Mouse (Mus musculus) cerebral cortex, adult 2 months (tissue): Measurements from ENCODE around the gene Tnip1.

Experiments
- WGBS: fragments of 180-500 bp; shearing (Covaris S2); methylation state at CpG from one replicate; pipeline ENCODE4 v1.1.7; 2018; 5-methylcytosine and 5-hydroxymethylcytosine counted together

Tnip1 gene

DNA sequence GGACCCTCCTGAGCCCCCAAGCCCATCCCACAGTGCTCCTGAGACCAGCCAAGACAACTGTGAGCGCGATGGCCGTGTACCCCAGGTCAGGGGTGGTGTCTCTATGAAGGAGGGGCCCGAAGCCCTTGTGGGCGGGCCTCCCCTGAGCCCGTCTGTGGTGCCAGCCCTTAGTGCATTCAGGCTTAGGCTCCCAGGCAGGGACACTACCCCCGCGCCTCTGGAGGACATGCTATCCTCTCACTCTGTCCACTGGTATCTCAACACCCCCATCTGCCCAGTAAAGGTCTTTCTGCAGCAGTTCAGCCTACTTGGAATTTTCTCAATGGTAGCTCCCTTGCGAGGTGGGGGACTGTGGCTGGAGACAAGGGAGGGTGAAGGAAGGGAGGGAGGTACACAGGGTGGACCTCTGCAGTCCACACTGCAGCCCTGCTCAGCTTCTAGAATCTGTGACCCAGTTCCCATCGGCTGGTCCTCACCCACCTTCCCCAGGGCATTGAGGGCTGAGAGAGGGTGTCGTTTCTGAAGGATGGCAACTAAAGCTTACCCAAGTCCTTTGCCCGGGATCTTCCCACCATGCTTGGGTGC is 52.5 kb downstream of the Tnip1 start:
- 88% methylated on average over 12 of the region's 12 CpGs for WGBS

DNA sequence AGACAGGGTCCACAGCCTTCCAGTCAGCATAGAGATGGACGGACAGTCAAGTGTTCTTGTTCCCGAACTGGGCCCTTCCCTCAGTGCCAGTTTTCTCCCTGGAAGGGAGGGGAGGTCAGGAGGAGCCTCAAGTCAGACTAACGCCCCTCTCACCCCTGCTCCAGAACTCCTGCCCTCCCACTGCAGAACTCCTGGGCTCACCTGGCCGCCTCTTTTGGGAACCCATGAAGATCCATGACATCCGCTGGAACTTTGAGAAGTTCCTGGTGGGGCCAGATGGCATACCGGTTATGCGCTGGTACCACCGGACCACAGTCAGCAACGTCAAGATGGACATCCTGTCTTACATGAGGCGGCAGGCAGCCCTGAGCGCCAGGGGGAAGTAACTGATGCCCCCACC is 53.4 kb downstream of the Tnip1 start:
- WGBS = 91% methylated on average over 11 of the region's 11 CpGs

- WGBS = 97% methylated on average over 5 of the region's 5 CpGs
These were observed 55.5 kb downstream of the Tnip1 start for GRCm38 (mm10) chr11:54907259-54907658.

DNA sequence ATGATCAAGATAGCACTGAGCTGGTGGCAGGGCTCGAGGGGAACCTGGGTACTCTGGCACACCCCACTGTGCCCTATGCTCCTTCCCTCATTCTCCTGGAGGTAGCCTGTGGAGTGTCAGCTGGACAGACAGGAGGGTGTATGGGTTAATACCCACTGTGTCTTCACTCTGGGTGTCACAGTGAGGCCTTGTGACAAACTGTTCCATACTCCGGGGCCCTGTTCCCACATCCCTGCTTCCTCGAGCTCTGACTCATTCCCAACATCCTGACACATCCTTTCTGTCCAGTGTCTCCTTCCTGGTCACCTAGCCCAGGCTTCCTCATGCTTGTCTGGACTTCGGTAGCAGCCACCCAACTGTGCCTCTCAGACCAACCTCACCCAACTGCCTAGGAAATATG is 56.3 kb downstream of the Tnip1 start:
- WGBS = 63% methylated on average over 4 of the region's 4 CpGs

DNA sequence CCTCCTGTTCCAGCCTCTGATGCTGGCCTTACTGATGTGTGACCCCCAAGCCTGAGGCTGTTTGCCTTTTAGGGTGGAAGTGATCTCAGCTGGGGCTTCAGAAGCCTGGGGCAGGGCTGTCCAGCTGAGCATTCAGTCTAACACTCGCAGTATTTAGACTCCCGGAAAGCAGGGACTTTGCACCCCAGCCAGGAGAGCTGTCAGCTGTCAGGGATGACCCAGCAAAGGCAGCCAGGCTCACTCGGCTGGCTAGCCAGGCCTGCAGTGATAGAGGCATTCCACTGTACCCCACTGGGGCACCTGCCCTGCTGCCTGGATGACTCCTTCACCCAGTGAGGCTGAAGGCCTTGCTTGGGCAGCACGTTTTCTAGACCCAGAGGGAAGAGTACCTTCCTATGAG is 56.8 kb downstream of the Tnip1 start:
- 76% methylated on average over 4 of the region's 4 CpGs for WGBS

GRCm38 (mm10) chr11:54905086-54905485 is 57.6 kb downstream of the Tnip1 start:
- WGBS = 94% methylated on average over 3 of the region's 3 CpGs

DNA sequence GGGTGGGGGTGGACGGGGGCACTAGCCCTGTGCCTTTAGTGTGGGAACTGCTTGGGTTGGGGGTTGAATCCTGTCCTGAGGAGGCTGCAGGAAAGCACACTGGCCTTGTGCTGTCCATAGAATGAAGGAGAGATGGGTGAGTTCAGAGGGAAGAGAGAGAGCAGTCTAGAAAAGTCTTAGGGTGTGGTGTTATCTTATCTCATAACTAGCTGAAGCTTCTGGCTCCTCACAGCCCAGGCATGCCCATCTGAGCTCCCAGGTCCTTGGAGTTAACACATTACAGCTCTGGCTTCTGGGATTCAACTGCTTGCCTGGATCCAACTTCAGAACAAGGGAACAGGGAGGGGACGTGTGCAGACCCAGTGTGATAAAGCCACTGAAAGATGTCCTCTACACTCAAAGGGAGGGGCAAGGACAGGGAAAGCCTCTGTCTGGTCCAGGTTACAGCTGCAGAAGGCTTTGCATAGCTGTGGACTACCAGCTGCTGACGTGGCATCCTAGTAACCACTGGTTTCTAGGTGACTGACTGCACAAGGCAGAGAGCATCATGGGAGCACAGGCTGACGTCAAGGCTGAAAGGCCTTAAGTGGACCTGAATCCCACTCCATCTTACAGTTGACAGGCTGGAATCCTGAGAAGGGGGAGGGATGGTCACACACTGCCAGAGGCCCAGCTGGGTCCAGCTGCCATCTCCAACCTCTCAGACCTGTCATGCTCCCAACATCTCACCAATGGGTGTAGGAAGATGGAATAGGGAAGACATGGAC is 58.6 kb downstream of the Tnip1 start:
- 80% methylated on average over 4 of the region's 4 CpGs for WGBS

DNA sequence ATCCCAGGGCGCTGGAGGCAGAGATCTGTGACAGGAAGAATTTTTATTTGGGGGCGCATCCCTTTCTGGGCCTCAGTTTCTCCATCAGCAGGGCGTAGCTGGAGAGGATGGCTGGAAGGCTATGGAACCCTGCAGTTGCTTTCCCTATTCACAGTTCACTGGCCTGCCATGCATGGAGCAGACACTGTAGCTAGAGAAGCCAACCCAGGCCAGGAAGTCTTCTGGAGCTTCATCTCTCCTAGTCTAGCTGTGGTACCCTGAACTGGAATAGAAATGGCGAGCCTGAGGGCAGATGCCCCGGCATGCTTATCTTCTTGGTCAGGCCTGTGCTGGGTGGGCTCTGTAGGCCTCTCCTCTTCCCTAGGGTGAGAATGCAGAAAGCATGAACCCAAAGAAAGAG is 59.4 kb downstream of the Tnip1 start:
- WGBS = 82% methylated on average over 5 of the region's 5 CpGs

DNA sequence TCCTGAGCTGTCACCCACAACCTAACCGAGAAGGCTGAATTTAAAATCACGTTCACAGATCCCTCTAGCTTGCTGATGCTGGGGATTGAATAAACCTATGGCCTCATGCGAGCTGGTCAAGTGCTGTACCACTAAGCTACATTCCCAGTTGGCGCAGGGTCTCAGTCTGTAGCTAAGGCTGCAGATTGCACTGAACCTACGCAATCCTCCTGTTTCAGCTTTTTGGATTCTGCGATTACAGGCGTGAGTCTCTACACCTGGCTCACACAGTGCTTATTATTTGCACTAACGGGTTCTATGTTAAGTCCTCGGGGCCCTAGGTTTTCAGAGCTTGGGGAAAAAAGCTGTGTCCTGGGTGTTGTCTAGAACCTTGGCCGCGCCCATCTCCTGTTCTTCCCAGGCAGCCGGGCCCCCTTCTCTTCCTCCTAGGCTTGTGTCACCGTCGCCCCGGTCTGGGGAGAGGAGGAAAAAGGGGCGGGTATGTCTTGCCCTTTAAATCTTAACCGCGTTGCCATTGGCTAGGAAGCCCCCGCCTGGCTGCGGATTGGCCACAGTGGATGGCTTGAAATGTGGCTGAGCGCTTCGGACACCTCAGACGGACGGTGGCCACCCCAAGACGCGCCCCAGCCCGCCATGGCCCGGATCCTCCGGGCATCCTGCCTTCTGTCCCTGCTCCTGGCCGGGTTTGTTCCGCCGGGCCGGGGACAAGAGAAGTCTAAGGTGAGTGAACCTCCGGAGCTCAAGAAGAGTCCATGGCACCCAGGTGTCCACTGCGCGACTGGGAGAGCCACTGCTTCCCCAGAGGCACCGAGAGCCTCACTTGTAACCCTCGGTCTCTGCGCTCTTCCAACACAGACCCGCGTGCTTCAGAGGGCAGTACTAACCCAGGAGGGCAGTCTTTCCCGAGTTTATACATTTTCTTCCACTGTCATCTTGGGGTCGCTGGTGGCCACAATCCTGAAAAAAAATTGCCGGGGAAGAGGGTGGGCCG is 60.1 kb downstream of the Tnip1 start, which contains the start of gene Gpx3:
Gene Gpx3 (plus strand): TSS at position 121 of the 991 bp plus-strand sequence.
- WGBS = 16% methylated on average over 45 of the region's 45 CpGs

DNA sequence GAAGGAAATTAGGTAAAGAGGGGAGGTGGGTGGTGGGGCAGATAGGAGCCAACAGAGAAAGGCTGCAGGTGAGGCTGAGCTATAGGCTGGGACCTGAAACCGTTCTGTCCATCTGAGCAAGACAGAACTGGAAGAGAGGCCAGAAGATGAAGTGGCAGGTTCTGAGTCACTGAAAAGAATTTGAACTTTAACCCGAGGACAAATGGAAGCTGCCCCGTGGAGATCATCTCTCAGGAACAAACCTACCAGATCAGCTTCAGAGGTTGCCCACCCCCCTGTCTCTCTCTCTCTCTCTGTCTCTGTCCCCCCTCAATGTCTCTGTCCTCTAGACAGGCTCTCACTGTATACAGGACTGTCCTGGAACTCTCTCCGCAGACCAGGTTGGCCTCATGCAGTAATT is 63.1 kb downstream of the Tnip1 start:
- WGBS = 93% methylated on average over 4 of the region's 4 CpGs

- WGBS = 92% methylated on average over 5 of the region's 5 CpGs
These were observed 65.2 kb downstream of the Tnip1 start for GRCm38 (mm10) chr11:54897470-54897869.

DNA sequence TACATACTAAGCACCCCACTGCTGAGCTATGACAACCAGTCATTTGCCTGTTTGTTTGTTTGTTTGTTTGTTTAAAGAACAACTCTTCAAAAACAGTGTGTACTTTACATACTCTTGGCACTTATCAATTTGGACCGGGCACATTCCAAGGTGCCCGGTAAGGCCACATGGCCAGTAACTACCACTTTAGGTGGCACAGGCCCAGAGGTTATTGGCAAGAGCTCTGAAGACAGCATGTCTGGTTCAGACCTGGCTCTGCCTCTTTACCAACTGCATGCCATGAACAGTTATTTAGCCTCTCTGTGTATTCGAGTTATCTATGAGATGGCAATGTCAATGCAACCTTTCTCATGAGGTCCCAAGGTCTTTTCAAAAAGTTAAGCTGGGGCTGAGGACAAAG is 66.1 kb downstream of the Tnip1 start:
- WGBS = 76% methylated on average over 3 of the region's 3 CpGs

DNA sequence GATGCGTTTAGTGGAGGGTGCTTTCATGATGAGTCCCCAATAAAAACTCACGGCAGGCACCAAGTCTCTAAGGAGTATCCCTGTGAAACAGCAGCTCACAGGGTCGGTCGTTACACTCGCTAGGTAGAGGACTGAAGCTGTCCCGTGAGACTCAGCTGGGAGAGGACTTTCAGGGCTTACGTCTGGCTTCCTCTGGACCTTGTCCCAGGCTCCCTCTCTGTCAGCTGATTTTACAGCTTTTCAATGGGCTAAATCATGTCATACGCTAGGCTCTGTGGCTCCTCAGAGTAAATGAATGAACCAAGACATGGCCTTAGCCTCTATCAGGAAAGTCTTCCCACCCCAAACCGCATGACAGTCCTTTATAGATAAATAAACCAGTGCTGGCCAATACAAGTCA is 68.1 kb downstream of the Tnip1 start:
- 84% methylated on average over 9 of the region's 9 CpGs for WGBS

DNA sequence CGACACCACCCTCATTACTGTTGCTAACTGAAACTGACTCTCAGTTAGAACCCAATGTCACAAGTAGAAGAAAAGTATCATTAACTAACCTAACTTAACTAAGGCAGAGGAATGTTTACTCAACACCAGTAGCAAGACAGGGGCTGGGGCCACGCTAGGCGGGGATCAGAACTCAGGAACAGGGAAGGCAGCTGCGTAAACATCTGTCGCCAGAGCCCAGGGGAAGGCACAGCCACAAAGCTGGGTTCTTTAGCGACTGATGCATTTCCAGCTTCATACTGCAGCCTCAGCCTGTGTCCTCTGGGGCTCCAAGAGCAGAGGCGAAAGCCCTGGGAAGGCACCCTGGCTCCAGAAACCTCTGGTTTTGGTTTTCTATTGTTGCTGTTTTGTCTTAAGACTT is 70.6 kb downstream of the Tnip1 start:
- WGBS = 83% methylated on average over 7 of the region's 7 CpGs

- WGBS = 91% methylated on average over 5 of the region's 5 CpGs
These were observed 71.4 kb downstream of the Tnip1 start for GRCm38 (mm10) chr11:54891341-54891740.

DNA sequence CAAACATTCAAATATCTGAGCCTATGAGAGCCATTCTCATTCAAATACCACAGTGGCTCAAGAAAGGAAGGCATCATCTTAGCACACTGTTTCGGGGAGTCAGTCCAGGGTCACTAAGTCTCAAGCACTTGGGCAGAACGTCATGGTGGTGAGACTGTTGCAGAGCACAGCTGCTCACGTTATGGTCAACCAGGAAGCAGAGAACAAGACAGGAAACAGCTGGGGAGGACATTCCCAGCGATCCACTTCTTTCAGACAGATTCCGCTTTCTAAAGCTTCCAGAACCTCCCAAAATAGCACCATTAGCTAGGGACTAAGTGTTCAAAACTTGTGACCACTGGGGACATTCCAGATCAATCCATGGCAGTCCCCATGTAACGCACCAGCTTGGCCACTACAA is 74.8 kb downstream of the Tnip1 start:
- 75% methylated on average over 6 of the region's 6 CpGs for WGBS

DNA sequence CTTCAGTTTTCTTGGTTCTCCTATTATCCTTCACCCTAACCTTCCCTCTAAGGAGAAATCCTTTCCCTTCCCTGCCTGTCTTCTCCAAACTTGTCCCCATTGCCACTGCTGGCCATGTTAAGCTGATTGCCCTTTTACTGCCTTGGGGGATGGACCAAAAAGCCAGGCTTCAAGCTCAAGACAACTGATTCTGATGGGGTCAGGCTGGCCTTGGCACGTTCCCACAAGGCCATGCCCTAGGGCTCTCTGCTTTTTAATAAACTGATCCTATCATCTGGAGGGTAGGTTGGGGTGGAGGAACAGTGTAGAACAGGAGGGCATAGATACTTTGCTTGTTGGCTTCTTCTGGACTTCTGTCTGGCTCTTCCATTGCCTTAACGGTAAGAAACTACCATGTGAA is 77.3 kb downstream of the Tnip1 start:
- 92% methylated on average over 2 of the region's 2 CpGs for WGBS

GRCm38 (mm10) chr11:54884937-54885336 is 77.8 kb downstream of the Tnip1 start:
- 45% methylated on average over 5 of the region's 5 CpGs for WGBS

GRCm38 (mm10) chr11:54884197-54884828 is 78.4 kb downstream of the Tnip1 start:
- WGBS = 79% methylated on average over 5 of the region's 5 CpGs

DNA sequence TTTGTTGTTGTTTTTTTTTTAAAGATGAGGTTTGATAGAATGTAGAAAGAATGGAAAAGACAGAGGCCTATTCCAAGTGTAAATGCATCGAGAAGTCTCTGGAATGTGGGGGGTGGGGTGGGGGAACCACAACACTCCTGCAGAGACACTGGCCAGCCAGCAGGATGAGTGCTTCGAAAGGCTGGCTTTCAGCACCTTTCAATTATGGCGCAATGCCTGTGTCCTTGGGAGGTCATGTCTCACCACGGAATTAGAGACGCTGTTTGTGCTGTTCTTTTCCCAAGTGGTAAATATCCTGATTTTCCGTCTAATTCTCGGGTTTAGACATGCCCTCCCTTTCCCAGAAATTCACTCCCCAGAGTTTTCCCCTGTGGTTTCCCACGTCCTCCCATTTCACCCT is 80.0 kb downstream of the Tnip1 start:
- WGBS = 75% methylated on average over 8 of the region's 8 CpGs

DNA sequence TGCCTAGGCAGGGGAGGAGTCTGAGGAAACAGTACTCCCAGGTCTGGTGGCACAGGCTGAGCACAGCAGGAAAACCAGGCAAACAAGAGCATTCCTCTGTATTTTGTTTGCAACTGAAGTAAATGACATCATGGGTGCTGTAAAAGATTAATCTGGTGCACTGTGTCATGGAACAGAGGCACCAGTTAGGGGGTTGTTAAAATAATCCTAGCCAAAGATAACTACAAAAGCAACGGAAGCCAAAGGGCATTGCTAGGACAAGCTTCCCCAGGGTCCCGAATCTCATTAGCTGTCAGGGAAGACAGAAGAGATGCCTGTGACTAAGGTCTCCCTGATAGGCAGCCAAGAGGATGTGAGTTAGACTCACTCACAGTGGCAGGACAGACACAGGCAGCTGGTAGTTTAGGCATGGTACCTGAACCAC is 81.7 kb downstream of the Tnip1 start:
- WGBS = 53% methylated on average over 2 of the region's 2 CpGs

DNA sequence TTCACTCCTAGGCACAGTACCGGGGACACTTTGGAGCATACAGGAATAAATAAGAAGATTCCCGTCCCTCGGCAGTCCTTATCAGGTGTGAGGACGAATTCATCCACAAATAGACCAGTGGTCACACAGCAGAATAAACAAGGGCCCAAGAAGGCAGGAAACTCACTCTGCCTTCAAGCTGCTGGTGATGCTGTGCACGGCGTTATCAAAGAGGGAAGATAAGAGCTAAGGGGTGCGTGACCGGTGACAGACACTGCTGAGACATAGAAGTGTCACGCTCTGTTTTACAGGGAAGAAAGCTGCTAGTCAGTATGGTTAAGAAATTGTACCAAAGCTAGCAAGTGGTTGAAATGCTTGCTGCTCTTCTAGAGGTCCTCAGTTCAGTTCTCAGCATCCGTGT is 82.8 kb downstream of the Tnip1 start:
- WGBS = 91% methylated on average over 10 of the region's 10 CpGs
